Mouse (Mus musculus) stomach, embryonic 15.5 days (tissue): ENCODE measurements around the gene Rab5if. TPM values are rescaled to one million over a fixed set of nuclear protein-coding genes. Genes with fewer than 3 reads are reported as not detected.
"Not testable (repeated sequence)": the region's sequence is repeated elsewhere in the genome, so short reads cannot be mapped to it uniquely, and the experiment has no call there.

Experiments used
- ATAC-seq: fragments of 200-750 bp; cut with Nextera tagmentation; 2 replicates; pipeline ENCODE4 v1.8.0; 2017; ENCODE audit warnings: low read depth, moderate number of reproducible peaks, moderate TSS enrichment; ENCODE audit not compliant: insufficient read depth, low FRiP score
- H3K27ac ChIP-seq: fragments of 300-500 bp; sonication (generic); 2 replicates; pipeline ENCODE4 v1.5.1; 2015; ENCODE audit warnings: mild to moderate bottlenecking, inconsistent platforms
- H3K27me3 ChIP-seq: fragments of 300-500 bp; sonication (generic); replicated peaks from 2 replicates; pipeline ENCODE4 v1.6.1; 2015; ENCODE audit warnings: inconsistent platforms
- H3K36me3 ChIP-seq: fragments of 300-500 bp; sonication (generic); 2 replicates; pipeline ENCODE4 v1.6.1; 2015; ENCODE audit warnings: inconsistent platforms
- H3K4me1 ChIP-seq: fragments of 300-500 bp; sonication (generic); 2 replicates; pipeline ENCODE4 v1.6.1; 2015; ENCODE audit warnings: inconsistent platforms
- H3K4me2 ChIP-seq: fragments of 300-500 bp; sonication (generic); 2 replicates; pipeline ENCODE4 v1.6.1; 2015; ENCODE audit warnings: mild to moderate bottlenecking, inconsistent platforms
- H3K4me3 ChIP-seq: fragments of 300-500 bp; sonication (generic); replicated peaks from 2 replicates; pipeline ENCODE4 v1.5.1; 2015; ENCODE audit warnings: inconsistent platforms
- H3K9ac ChIP-seq: fragments of 300-500 bp; sonication (generic); 2 replicates; pipeline ENCODE4 v1.6.1; 2015; ENCODE audit warnings: inconsistent platforms
- H3K9me3 ChIP-seq: fragments of 300-500 bp; sonication (generic); 2 replicates; pipeline ENCODE4 v1.6.1; 2016; ENCODE audit warnings: inconsistent platforms
- WGBS: fragments of 180-500 bp; shearing (Covaris S2); methylation state at CpG from one replicate; pipeline ENCODE4 v1.1.7; 2015; 5-methylcytosine and 5-hydroxymethylcytosine counted together
- polyA plus RNA-seq: library from polyadenylated mRNA; unstranded; fragments of >200 nt; fragmentation: Nextera tagmentation; extraction: Ambion mirVana; gene quantifications from 2 replicates; pipeline ENCODE4 v1.2.1, GENCODE M21; 2015

Rab5if gene
- polyA plus RNA-seq, 1 experiment from 2014 or later = 224 TPM

DNA sequence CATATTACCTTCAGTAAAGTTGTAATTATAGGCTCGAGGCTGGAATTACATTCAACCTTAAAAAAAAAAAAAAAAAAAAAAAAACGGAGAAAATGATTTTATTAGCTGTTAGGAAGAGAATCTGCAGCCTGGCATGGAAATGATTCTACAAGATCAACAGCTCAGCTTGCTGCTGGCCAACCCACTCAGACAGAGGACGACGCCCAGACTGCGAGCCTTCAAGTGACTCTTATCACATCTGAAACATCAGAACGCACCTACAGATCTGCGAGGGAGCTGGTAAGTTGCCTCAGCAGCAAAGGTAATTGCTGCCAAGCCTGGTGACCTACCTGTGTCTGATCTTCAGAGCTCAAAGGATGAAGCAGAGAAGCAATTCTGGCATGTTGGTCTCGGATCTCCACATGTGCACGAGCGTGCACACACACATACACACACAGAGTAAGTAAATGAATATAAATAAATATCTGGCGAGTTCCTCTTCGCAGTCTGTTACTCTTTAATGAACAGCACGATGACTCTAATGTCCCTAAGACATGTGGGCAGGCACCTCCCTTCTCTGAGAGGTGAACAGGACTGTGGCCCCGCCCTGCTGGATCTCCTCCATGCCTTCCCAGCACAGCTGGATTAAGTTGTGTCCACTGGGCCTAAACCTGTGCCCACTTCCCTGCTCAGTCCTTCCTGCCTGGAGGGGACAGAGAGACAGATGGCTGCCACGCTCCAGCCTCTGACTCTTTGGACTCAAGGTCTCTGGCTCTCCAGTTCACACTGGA is 31.8 kb downstream of the Rab5if start:
- Histone ChIP-seq H3K4me2 (no peak overlapping the region), H3K9me3 (no peaks in the 10 kb centered on the region), H3K27ac (no peak overlapping the region), H3K27me3 (no peaks in the 10 kb centered on the region), H3K9ac (no peak overlapping the region), H3K36me3 (no peaks in the 10 kb centered on the region), H3K4me3 (no peak overlapping the region), H3K4me1 (no peaks in the 10 kb centered on the region)
- ATAC-seq = no peak
- WGBS = 64% methylated on average over 15 of the region's 15 CpGs

DNA sequence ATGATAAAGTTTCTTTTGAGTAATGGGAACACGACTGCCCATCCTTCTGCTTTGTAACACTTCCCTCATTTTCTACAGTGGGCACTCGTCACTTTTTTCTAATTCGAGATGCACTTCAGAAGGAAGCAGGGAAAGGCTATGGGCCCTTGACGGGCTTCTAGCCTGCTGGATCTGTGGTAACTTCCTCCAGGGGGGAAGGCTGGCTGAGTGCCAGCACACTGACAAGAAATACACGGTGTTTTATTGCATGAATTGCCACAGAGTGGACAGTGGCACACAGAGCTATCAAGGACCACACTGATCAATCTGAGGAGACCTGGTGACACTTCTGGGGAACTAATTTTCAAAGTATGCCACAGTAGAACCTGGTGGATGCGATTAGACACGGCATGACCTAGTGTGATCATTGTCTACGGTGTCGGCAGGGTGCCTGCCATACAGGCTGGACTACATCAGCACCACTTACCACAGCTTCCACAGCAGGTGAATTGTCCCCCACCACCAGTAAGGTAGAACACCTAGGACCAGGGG is 33.5 kb downstream of the Rab5if start:
- H3K9ac ChIP-seq = no peak overlapping the region
- no peaks in the 10 kb centered on the region for H3K9me3 ChIP-seq
- H3K27me3 ChIP-seq = no peaks in the 10 kb centered on the region
- H3K4me1 ChIP-seq = no peaks in the 10 kb centered on the region
- no peak overlapping the region for H3K4me2 ChIP-seq
- no peak overlapping the region for H3K4me3 ChIP-seq
- H3K36me3 ChIP-seq = no peaks in the 10 kb centered on the region
- no peak for ATAC-seq
- 64% methylated on average over 9 of the region's 9 CpGs for WGBS
- no peak overlapping the region for H3K27ac ChIP-seq

DNA sequence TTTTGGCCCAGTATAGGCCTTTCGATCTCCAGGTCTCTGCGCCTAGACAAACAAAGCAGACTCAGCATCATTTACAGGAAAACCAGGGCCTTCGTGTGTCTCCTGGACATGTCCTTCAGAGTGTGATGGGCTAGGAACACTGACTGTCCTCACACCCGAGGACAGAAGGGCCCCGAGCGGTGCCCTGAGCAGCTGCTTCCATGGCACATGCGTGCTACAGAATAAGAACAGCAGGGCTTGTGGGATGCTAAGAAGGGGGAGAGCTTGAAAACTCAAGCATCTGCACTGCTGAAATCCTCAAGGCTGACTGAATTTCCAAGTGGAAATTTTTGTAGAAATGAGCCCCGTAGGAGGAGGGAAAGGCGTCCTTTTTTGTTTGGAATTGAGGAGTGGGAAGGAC is 34.1 kb downstream of the Rab5if start:
- Histone ChIP-seq H3K4me2 (no peak overlapping the region), H3K4me1 (no peaks in the 10 kb centered on the region), H3K4me3 (no peak overlapping the region), H3K27ac (no peak overlapping the region), H3K9me3 (no peaks in the 10 kb centered on the region), H3K27me3 (no peaks in the 10 kb centered on the region), H3K9ac (no peak overlapping the region), H3K36me3 (no peaks in the 10 kb centered on the region)
- ATAC-seq = no peak
- WGBS = 78% methylated on average over 9 of the region's 9 CpGs

DNA sequence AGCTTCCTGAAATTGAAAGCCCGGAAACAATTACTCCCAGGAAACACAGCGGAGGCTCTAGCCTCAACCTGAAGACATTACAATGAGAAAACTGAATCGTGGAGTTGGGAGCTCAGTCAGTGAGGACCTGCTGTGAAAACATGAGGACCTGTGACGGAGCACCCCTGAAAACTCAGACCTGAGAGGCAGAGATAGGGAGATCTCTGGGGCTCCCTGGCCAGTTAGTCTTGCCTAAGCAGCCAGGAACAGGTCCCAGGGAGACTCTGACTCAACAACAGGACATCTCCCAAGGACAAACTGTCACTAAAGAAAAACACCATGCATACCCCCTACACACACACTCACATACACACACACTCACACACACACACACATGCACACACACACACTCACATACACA is 35.4 kb downstream of the Rab5if start:
- no peaks in the 10 kb centered on the region for H3K9me3 ChIP-seq
- H3K9ac ChIP-seq = no peak overlapping the region
- no peak overlapping the region for H3K27ac ChIP-seq
- no peak overlapping the region for H3K4me2 ChIP-seq
- H3K27me3 ChIP-seq = no peaks in the 10 kb centered on the region
- H3K4me3 ChIP-seq = no peak overlapping the region
- ATAC-seq = no peak
- no peaks in the 10 kb centered on the region for H3K36me3 ChIP-seq
- WGBS = 55% methylated on average over 4 of the region's 4 CpGs
- H3K4me1 ChIP-seq = no peaks in the 10 kb centered on the region

DNA sequence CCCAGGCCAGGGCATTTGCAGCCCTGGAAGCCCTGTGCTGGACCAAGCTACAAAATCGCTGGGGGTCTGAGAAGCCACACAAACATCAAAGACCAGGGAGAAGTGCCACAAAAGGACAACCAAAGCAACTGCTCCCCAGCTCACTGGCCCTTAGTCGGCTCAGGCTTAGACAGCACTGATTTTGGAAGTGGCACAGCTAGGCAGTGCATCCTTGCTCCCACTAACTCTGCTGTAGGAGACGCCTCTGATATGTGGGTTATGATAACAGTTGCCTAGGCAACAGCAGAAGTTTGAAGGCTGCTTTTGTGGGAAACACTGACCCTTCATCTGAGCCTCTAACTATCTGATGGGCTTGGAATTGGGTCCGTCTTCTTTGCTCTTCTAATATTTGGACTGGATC is 36.3 kb downstream of the Rab5if start:
- no peaks in the 10 kb centered on the region for H3K4me1 ChIP-seq
- H3K27ac ChIP-seq = no peak overlapping the region
- WGBS = 66% methylated on average over 4 of the region's 4 CpGs
- H3K4me3 ChIP-seq = no peak overlapping the region
- H3K36me3 ChIP-seq = no peaks in the 10 kb centered on the region
- no peak overlapping the region for H3K4me2 ChIP-seq
- ATAC-seq = no peak
- no peak overlapping the region for H3K9ac ChIP-seq
- no peaks in the 10 kb centered on the region for H3K27me3 ChIP-seq
- H3K9me3 ChIP-seq = no peaks in the 10 kb centered on the region

DNA sequence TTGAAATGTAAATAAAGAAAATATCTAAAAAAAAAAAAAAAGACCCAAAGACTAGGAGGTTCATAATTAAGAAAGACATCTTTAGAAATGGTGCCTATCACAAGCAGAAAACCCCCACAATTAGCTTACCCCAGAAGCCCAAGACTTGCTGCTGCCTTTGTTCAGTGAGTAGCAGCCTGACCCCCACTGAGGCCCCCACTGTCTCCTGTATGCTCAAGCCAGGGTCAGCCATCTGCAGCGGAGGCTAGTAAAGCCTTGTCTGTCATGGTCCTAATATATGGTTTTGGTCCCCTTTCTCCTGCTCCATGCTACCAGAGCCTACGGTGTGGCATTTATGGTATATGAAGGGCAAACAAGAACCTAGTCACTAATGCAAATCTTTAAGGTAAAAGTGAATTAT is 38.4 kb downstream of the Rab5if start:
- Histone ChIP-seq H3K4me2 (no peak overlapping the region), H3K36me3 (no peaks in the 10 kb centered on the region), H3K4me1 (no peaks in the 10 kb centered on the region), H3K27me3 (no peaks in the 10 kb centered on the region), H3K4me3 (no peak overlapping the region), H3K27ac (no peak overlapping the region), H3K9ac (no peak overlapping the region), H3K9me3 (no peaks in the 10 kb centered on the region)
- ATAC-seq = no peak
- 72% methylated on average over 2 of the region's 2 CpGs for WGBS

DNA sequence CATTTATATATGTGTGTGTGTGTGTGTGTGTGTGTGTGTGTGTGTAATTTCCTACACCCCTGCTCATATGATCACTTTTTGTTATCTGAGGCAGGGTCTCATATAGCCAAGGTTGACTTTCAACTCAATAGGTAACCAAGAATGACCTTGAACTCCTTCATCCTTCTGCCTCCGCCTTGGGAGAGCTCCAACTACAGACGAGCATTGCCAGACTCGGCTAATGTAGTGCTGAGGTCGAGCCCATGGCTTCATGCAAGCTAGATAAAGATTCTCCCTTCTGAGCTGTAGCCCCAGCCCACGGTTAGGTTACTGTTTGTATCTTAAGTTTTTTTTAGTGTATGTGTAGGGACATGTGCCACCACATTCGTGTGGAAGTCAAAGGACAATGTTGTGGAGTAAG is 39.0 kb downstream of the Rab5if start:
- H3K27me3 ChIP-seq = no peaks in the 10 kb centered on the region
- 64% methylated on average over 6 of the region's 6 CpGs for WGBS
- H3K4me2 ChIP-seq = no peak overlapping the region
- no peak overlapping the region for H3K9ac ChIP-seq
- no peak for ATAC-seq
- H3K9me3 ChIP-seq = no peaks in the 10 kb centered on the region
- no peak overlapping the region for H3K4me3 ChIP-seq
- no peaks in the 10 kb centered on the region for H3K4me1 ChIP-seq
- no peaks in the 10 kb centered on the region for H3K36me3 ChIP-seq
- H3K27ac ChIP-seq = no peak overlapping the region

DNA sequence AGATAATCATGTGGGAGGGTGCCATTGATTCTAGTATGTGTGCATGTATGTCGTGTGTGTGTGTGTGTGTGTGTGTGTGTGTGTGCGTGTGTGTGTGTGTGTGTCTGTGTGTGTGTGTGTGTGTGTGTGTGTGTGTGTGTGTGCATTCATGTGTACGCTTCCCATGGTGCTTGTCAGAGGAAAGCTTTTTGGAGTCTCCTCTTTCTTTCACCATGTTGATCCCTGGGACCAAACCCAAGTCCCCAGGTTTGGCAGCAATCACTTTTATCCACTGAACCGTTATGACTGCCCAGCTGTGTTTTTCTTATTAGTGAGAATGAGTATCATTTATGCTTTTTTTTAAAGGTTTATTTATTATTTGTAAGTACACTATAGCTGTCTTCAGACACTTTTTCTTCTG is 39.5 kb downstream of the Rab5if start:
- WGBS = 67% methylated on average over 4 of the region's 4 CpGs
- not testable (repeated sequence) for H3K9ac ChIP-seq, H3K36me3 ChIP-seq, ATAC-seq, H3K27ac ChIP-seq, H3K27me3 ChIP-seq, H3K4me3 ChIP-seq, H3K4me1 ChIP-seq, H3K9me3 ChIP-seq, H3K4me2 ChIP-seq

DNA sequence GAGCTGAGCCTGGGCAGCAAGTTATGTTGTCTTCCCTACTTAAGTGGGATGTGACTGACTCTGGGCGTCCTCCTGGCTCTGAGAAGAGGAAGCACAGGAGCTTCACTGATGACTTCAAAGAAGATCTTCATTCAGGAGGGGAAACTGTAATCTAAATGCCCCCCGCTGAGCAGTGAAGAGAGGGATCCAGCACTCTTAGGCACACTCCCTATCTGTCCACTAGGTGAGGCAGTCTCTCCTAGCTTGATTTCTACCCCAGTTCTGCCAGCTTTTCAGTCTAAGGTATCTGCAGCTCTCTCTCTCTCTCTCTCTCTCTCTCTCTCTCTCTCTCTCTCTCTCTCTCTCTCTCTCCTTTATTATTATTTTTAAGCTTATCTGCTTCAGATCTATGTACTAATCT is 40.4 kb downstream of the Rab5if start:
- H3K9ac ChIP-seq = no peak overlapping the region
- WGBS = 33% methylated on average over 2 of the region's 2 CpGs
- ATAC-seq = no peak

DNA sequence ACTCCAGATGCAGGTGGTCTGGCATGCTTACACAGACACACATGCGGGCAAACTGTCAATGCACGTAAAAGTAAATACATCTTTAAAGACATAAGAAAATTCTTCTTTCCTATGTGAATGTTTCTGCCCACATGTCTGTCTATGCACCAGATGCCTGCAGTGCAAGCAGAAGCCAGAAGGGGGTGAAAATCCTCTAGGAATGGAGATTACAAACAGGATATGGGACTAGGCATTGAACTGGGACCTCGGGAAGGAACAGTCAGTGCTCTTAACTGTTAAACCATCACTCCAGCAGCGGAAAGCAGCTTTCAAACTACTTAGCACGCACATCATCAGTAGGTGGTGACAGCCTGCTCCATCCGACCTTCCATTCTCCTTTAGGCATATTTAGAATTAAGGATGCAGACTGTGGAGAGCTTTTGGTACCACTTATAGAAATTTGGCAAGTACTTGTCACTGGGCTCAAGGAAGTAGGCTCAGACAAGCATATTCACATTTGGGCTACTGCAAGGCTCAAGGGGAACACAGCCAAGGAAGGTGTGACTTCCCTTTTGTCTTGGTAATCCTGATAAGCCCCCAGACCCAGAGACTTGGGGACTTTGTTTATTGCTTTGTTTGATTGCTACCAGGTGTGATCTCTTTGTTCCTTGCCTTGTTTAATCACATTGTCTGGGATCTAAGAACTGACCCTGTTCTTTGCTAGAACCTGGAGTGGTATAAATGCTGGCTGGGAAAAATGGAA is 42.2 kb downstream of the Rab5if start:
- no peak overlapping the region for H3K9ac ChIP-seq
- H3K4me1 ChIP-seq = no peaks in the 10 kb centered on the region
- no peak overlapping the region for H3K4me2 ChIP-seq
- H3K9me3 ChIP-seq = no peaks in the 10 kb centered on the region
- no peak overlapping the region for H3K27ac ChIP-seq
- H3K36me3 ChIP-seq = no peaks in the 10 kb centered on the region
- no peaks in the 10 kb centered on the region for H3K27me3 ChIP-seq
- H3K4me3 ChIP-seq = no peak overlapping the region
- no peak for ATAC-seq
- WGBS = 17% methylated on average over 6 of the region's 6 CpGs

More for the DNA sequence above, 40.4 kb downstream of the Rab5if start:
- no peaks in the 10 kb centered on the region for H3K36me3 ChIP-seq
- no peaks in the 10 kb centered on the region for H3K27me3 ChIP-seq
- no peak overlapping the region for H3K4me2 ChIP-seq
- H3K4me3 ChIP-seq = no peak overlapping the region
- H3K4me1 ChIP-seq = no peaks in the 10 kb centered on the region
- H3K27ac ChIP-seq = no peak overlapping the region
- no peaks in the 10 kb centered on the region for H3K9me3 ChIP-seq

DNA sequence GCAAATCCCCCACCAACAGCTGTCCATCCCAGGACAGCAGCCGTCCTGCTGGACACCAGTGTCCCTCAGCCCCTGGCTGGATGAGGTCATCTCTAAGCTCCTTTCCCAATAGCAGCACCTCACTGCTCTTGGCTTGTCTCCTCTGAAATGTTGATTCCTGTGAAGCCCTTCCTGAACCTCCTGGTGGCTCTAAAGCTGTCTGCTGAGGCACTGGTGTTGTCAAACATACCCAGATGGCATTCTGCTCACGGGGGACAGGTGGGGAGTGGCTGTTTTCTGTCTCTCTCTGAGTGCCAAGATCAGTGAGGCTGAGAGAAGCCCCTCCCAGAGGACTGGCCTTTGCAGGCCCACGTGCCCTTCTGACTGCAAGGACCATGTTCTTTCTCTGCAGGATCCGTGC is 43.0 kb downstream of the Rab5if start:
- not testable (repeated sequence) for H3K9ac ChIP-seq, H3K36me3 ChIP-seq, H3K4me1 ChIP-seq, H3K27ac ChIP-seq, H3K27me3 ChIP-seq, H3K4me3 ChIP-seq, H3K4me2 ChIP-seq, H3K9me3 ChIP-seq, ATAC-seq
- WGBS = 31% methylated on average over 4 of the region's 4 CpGs

DNA sequence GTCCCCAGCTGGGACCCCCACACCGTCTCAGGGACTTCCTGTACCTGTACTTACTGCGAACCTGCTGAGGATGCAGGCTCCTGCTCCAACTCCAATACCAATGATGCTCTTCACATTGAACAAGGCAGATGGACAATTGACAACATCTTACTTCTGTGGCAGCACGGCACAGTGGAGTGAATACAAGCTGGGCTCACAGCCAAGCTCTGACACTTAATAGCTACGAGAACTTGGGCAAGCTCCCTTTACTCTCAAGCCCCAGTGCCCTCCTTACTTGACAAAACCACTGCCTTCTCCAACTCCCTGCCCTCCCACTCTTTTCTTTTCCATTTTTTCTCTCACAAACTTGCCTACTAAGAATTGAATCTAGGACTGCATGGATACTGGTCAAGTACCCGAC is 50.3 kb downstream of the Rab5if start:
- no peaks in the 10 kb centered on the region for H3K36me3 ChIP-seq
- H3K9me3 ChIP-seq = no peaks in the 10 kb centered on the region
- no peak overlapping the region for H3K4me3 ChIP-seq
- H3K4me1 ChIP-seq = no peaks in the 10 kb centered on the region
- no peaks in the 10 kb centered on the region for H3K27me3 ChIP-seq
- no peak overlapping the region for H3K27ac ChIP-seq
- H3K9ac ChIP-seq = no peak overlapping the region
- 58% methylated on average over 5 of the region's 5 CpGs for WGBS
- no peak for ATAC-seq
- no peak overlapping the region for H3K4me2 ChIP-seq
